Mouse (Mus musculus) forebrain, embryonic 13.5 days (tissue): ENCODE measurements around the gene Ppip5k2. TPM values are rescaled to one million over a fixed set of nuclear protein-coding genes. Genes with fewer than 3 reads are reported as not detected.

Experiments used
- ATAC-seq: fragments of 200-750 bp; cut with Nextera tagmentation; 2 replicates; pipeline ENCODE4 v1.8.0; 2017
- H3K27ac ChIP-seq: fragments of 300-500 bp; sonication (generic); 2 replicates; pipeline ENCODE4 v1.5.1; 2015; ENCODE audit warnings: inconsistent platforms, mild to moderate bottlenecking, moderate library complexity
- H3K27me3 ChIP-seq: fragments of 300-500 bp; sonication (generic); 2 replicates; pipeline ENCODE4 v1.6.1; 2015; ENCODE audit warnings: mild to moderate bottlenecking, inconsistent platforms
- H3K36me3 ChIP-seq: fragments of 300-500 bp; sonication (generic); 2 replicates; pipeline ENCODE4 v1.6.1; 2015; ENCODE audit warnings: mild to moderate bottlenecking, inconsistent platforms; ENCODE audit not compliant: poor library complexity, severe bottlenecking
- H3K4me1 ChIP-seq: fragments of 300-500 bp; sonication (generic); 2 replicates; pipeline ENCODE4 v1.6.1; 2015; ENCODE audit warnings: inconsistent platforms
- H3K4me2 ChIP-seq: fragments of 300-500 bp; sonication (generic); 2 replicates; pipeline ENCODE4 v1.6.1; 2015; ENCODE audit warnings: inconsistent platforms, mild to moderate bottlenecking, moderate library complexity
- H3K4me3 ChIP-seq: fragments of 300-500 bp; sonication (generic); 2 replicates; pipeline ENCODE4 v1.5.1; 2015; ENCODE audit warnings: mild to moderate bottlenecking, inconsistent platforms
- H3K9ac ChIP-seq: fragments of 300-500 bp; sonication (generic); 2 replicates; pipeline ENCODE4 v1.6.1; 2015; ENCODE audit warnings: mild to moderate bottlenecking, inconsistent platforms
- H3K9me3 ChIP-seq: fragments of 300-500 bp; sonication (generic); replicated peaks from 2 replicates; pipeline ENCODE4 v1.6.1; 2016; ENCODE audit warnings: inconsistent platforms
- WGBS: fragments of 180-500 bp; shearing (Covaris S2); methylation state at CpG from one replicate; pipeline ENCODE4 v1.1.7; 2015; 5-methylcytosine and 5-hydroxymethylcytosine counted together
- polyA plus RNA-seq: library from polyadenylated mRNA; unstranded; fragments of >200 nt; fragmentation: Nextera tagmentation; extraction: Ambion mirVana; gene quantifications from 2 replicates; pipeline ENCODE4 v1.2.1, GENCODE M21; 2015

The Ppip5k2 gene
- polyA plus RNA-seq, 1 experiment from 2014 or later = 44.8 TPM

GRCm38 (mm10) chr1:97748163-97748562 lies 22.0 kb downstream of the Ppip5k2 start:
- Histone ChIP-seq H3K4me3 (no peak overlapping the region), H3K27me3 (no peaks in the 10 kb centered on the region), H3K9ac (no peak overlapping the region), H3K36me3 (peaks cover 61% of the 10 kb centered on the region), H3K4me1 (no peaks in the 10 kb centered on the region), H3K4me2 (no peak overlapping the region), H3K27ac (no peak overlapping the region), H3K9me3 (no peaks in the 10 kb centered on the region)
- no peak for ATAC-seq
- WGBS = 89% methylated on average over 3 of the region's 3 CpGs

GRCm38 (mm10) chr1:97746261-97746660 lies 23.9 kb downstream of the Ppip5k2 start:
- Histone ChIP-seq H3K4me3 (no peak overlapping the region), H3K9me3 (no peaks in the 10 kb centered on the region), H3K27ac (no peak overlapping the region), H3K4me1 (no peaks in the 10 kb centered on the region), H3K4me2 (no peak overlapping the region), H3K27me3 (no peaks in the 10 kb centered on the region), H3K9ac (no peak overlapping the region), H3K36me3 (peaks cover 60% of the 10 kb centered on the region)
- no peak for ATAC-seq
- 97% methylated on average over 7 of the region's 7 CpGs for WGBS

DNA sequence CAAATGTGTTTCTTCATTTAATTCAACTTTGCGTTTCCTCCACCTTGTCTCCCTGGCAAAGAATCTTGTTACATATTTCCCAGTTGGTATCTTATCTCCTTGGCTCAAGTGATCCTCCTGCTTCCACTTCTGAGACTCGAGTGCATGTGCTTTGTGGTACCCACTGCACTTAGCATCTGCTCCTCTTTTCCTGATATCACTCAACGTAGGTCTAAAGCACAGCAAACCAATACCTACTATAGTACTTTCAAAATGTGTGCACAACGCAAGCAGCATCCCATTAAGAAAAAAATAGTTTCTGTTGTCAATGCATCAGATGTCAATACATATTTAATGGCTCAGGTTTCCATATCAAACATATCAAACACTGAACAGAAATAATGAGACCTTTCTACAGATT lies 24.5 kb downstream of the Ppip5k2 start:
- Histone ChIP-seq H3K27ac (no peak overlapping the region), H3K4me1 (no peaks in the 10 kb centered on the region), H3K4me2 (no peak overlapping the region), H3K36me3 (peaks cover 59% of the 10 kb centered on the region), H3K4me3 (no peak overlapping the region), H3K9me3 (no peaks in the 10 kb centered on the region), H3K9ac (no peak overlapping the region), H3K27me3 (no peaks in the 10 kb centered on the region)
- no peak for ATAC-seq
- 90% methylated on average over 4 of the region's 4 CpGs for WGBS

DNA sequence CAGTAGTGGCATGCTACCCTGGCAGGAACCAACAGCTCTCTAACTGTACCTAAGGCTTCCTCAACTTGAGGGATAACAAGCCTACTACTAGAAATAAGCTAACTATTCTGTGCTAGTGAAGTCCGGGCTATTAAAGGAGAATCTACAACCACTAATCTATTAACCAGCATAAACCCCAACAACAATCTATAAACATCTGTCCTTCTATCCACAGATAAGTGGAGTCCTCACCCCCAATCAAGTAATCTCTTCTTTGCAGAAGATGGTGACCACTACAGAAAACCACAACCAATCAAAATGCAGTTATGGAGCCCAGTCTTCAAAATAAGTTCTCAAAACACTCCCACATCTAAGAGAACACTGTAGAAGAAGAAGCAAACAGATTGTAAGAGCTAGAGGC lies 27.1 kb downstream of the Ppip5k2 start:
- H3K27me3 ChIP-seq = no peaks in the 10 kb centered on the region
- H3K4me3 ChIP-seq = no peak overlapping the region
- H3K36me3 ChIP-seq = peaks cover 64% of the 10 kb centered on the region
- H3K9ac ChIP-seq = no peak overlapping the region
- no peak overlapping the region for H3K27ac ChIP-seq
- H3K9me3 ChIP-seq = no peaks in the 10 kb centered on the region
- ATAC-seq = no peak
- H3K4me1 ChIP-seq = no peaks in the 10 kb centered on the region
- H3K4me2 ChIP-seq = no peak overlapping the region
- 91% methylated on average over 1 of the region's 1 CpGs for WGBS

- Histone ChIP-seq H3K4me1 (no peaks in the 10 kb centered on the region), H3K9me3 (no peaks in the 10 kb centered on the region), H3K27ac (no peak overlapping the region), H3K4me2 (no peak overlapping the region), H3K9ac (no peak overlapping the region), H3K27me3 (no peaks in the 10 kb centered on the region), H3K4me3 (no peak overlapping the region), H3K36me3 (peaks cover 37% of the 10 kb centered on the region)
- WGBS = 79% methylated on average over 1 of the region's 1 CpGs
- ATAC-seq = no peak
These were observed 40.9 kb downstream of the Ppip5k2 start for GRCm38 (mm10) chr1:97729339-97729738.

GRCm38 (mm10) chr1:97726730-97727129 lies 43.5 kb downstream of the Ppip5k2 start:
- H3K9me3 ChIP-seq = no peaks in the 10 kb centered on the region
- H3K27ac ChIP-seq = no peak overlapping the region
- no peaks in the 10 kb centered on the region for H3K4me1 ChIP-seq
- H3K36me3 ChIP-seq = peaks cover 33% of the 10 kb centered on the region
- WGBS = 68% methylated on average over 2 of the region's 2 CpGs
- H3K27me3 ChIP-seq = no peaks in the 10 kb centered on the region
- H3K4me2 ChIP-seq = no peak overlapping the region
- ATAC-seq = peak; percentile 61; the same call in 1 of the 2 replicates
- no peak overlapping the region for H3K9ac ChIP-seq
- no peak overlapping the region for H3K4me3 ChIP-seq

- Histone ChIP-seq H3K9ac (no peak overlapping the region), H3K27me3 (no peaks in the 10 kb centered on the region), H3K27ac (no peak overlapping the region), H3K4me3 (no peak overlapping the region), H3K4me1 (peaks cover 9% of the 10 kb centered on the region; the same call in 1 of the 2 replicates), H3K9me3 (no peaks in the 10 kb centered on the region), H3K4me2 (no peak overlapping the region), H3K36me3 (peaks cover 49% of the 10 kb centered on the region)
- ATAC-seq = no peak
- 89% methylated on average over 9 of the region's 9 CpGs for WGBS
These were observed 51.8 kb downstream of the Ppip5k2 start for GRCm38 (mm10) chr1:97718440-97718839.

- no peak overlapping the region; the same call in 1 of the 2 replicates for H3K27ac ChIP-seq
- H3K4me3 ChIP-seq = no peak overlapping the region
- H3K9ac ChIP-seq = no peak overlapping the region
- no peaks in the 10 kb centered on the region for H3K27me3 ChIP-seq
- H3K9me3 ChIP-seq = no peaks in the 10 kb centered on the region
- 46% methylated on average over 11 of the region's 11 CpGs for WGBS
- no peak overlapping the region for H3K4me2 ChIP-seq
- peak; percentile 90 for ATAC-seq
- H3K4me1 ChIP-seq = peaks cover 9% of the 10 kb centered on the region; the same call in 1 of the 2 replicates
- peaks cover 51% of the 10 kb centered on the region for H3K36me3 ChIP-seq
These were observed 55.8 kb downstream of the Ppip5k2 start for GRCm38 (mm10) chr1:97714334-97714868.

DNA sequence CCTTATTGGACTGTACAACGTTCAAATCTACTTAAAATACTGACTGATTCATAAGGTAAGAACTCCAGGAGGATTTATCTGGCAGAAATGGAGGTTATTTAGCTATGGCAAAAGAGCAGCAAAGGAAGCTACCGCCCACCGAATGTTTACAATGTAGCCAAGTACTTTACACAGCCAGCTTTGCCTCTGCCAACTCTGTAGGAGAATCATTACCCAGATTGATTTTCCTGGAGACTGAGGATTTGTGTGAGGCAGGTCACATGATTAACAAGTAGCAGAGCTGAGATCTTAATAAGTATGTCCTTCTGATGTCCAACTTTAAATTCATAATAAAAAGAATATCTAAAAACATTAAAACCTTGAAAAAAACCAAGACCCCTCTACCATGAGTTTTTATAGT lies 59.7 kb downstream of the Ppip5k2 start:
- 93% methylated on average over 3 of the region's 3 CpGs for WGBS
- Histone ChIP-seq H3K4me1 (peaks cover 9% of the 10 kb centered on the region; the same call in 1 of the 2 replicates), H3K9ac (no peak overlapping the region)

GRCm38 (mm10) chr1:97705389-97705788 lies 64.8 kb downstream of the Ppip5k2 start:
- Histone ChIP-seq H3K36me3 (peaks cover 28% of the 10 kb centered on the region), H3K9me3 (no peaks in the 10 kb centered on the region), H3K4me3 (no peak overlapping the region), H3K27ac (no peak overlapping the region), H3K27me3 (no peaks in the 10 kb centered on the region), H3K4me1 (no peaks in the 10 kb centered on the region), H3K9ac (no peak overlapping the region), H3K4me2 (no peak overlapping the region)
- no peak for ATAC-seq

More for the DNA sequence above, 59.7 kb downstream of the Ppip5k2 start:
- H3K27me3 ChIP-seq = no peaks in the 10 kb centered on the region
- peaks cover 43% of the 10 kb centered on the region for H3K36me3 ChIP-seq
- ATAC-seq = no peak
- H3K27ac ChIP-seq = no peak overlapping the region
- H3K9me3 ChIP-seq = no peaks in the 10 kb centered on the region
- no peak overlapping the region for H3K4me3 ChIP-seq
- H3K4me2 ChIP-seq = no peak overlapping the region

- Histone ChIP-seq H3K4me1 (no peaks in the 10 kb centered on the region), H3K36me3 (peaks cover 24% of the 10 kb centered on the region), H3K9me3 (no peaks in the 10 kb centered on the region), H3K4me2 (no peak overlapping the region), H3K4me3 (no peak overlapping the region), H3K9ac (no peak overlapping the region), H3K27me3 (no peaks in the 10 kb centered on the region), H3K27ac (no peak overlapping the region)
- ATAC-seq = no peak
- 81% methylated on average over 1 of the region's 1 CpGs for WGBS
These were observed 65.6 kb downstream of the Ppip5k2 start for GRCm38 (mm10) chr1:97704646-97705045.

GRCm38 (mm10) chr1:97698956-97699570 lies 71.1 kb downstream of the Ppip5k2 start:
- WGBS = 15% methylated on average over 11 of the region's 11 CpGs
- H3K4me2 ChIP-seq = peak overlapping the region; percentile 7; the same call in 1 of the 2 replicates
- no peaks in the 10 kb centered on the region for H3K4me1 ChIP-seq

DNA sequence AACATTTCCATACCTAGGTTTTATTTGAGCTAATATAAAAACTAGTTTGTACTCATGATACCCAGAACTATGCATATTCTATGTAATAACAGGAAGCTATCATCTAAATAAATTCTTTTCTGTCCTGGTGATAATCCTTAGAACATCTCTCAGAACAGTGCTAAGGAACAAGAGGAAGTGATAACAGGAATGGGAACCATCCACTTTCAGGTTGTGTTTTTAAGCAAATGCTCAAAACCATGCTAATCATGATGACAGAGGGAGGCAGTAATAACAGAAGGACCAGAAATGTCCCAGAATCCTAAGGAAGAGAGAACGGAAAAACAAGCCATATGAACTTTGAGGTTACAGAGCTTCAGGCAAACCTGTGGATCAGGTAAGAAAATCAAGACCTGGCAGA lies 72.9 kb downstream of the Ppip5k2 start:
- H3K27ac ChIP-seq = no peak overlapping the region
- H3K9ac ChIP-seq = no peak overlapping the region
- H3K9me3 ChIP-seq = no peaks in the 10 kb centered on the region
- no peaks in the 10 kb centered on the region for H3K36me3 ChIP-seq
- H3K4me1 ChIP-seq = no peaks in the 10 kb centered on the region
- H3K27me3 ChIP-seq = no peaks in the 10 kb centered on the region
- H3K4me2 ChIP-seq = no peak overlapping the region
- no peak for ATAC-seq
- no peak overlapping the region for H3K4me3 ChIP-seq
- WGBS = 90% methylated on average over 1 of the region's 1 CpGs

More at GRCm38 (mm10) chr1:97698956-97699570, 71.1 kb downstream of the Ppip5k2 start:
- Histone ChIP-seq H3K9me3 (no peaks in the 10 kb centered on the region), H3K9ac (no peak overlapping the region), H3K27ac (no peak overlapping the region), H3K27me3 (no peaks in the 10 kb centered on the region), H3K4me3 (no peak overlapping the region), H3K36me3 (no peaks in the 10 kb centered on the region)
- ATAC-seq = peak; percentile 38
